Mouse (Mus musculus): ENCODE measurements around the gene Ccdc187.
A peak's percentile ranks its signal among the peaks of the same experiment; 100 is the strongest.

Gene Ccdc187

GRCm38 (mm10) chr2:26316576-26317246 lies 22.4 kb upstream of the Ccdc187 start:
- no peak for DNase-seq (ENCODE audit: low spot score in 2 of 2)

- peak in 1 of 2 experiments; percentile 31 for DNase-seq (ENCODE audit: low spot score in 2 of 2)
Measured at GRCm38 (mm10) chr2:26315925-26316311, 21.6 kb upstream of the Ccdc187 start.

GRCm38 (mm10) chr2:26315072-26315924 lies 20.9 kb upstream of the Ccdc187 start, which contains the start of gene Gpsm1:
Gpsm1 (plus strand) TSS chr2:26315515.
- DNase-seq (ENCODE audit: low spot score in 2 of 2) = peak in 1 of 2 experiments; percentile 64

- DNase-seq (ENCODE audit: low spot score in 2 of 2) = no peak
Measured at GRCm38 (mm10) chr2:26314281-26315071, 20.1 kb upstream of the Ccdc187 start.

- DNase-seq (ENCODE audit: low spot score in 2 of 2) = no peak
Measured at GRCm38 (mm10) chr2:26313394-26313793, 19.0 kb upstream of the Ccdc187 start.

GRCm38 (mm10) chr2:26312812-26313211 lies 18.5 kb upstream of the Ccdc187 start:
- no peak for DNase-seq (ENCODE audit: low spot score in 2 of 2)

GRCm38 (mm10) chr2:26311936-26312335 lies 17.6 kb upstream of the Ccdc187 start:
- DNase-seq (ENCODE audit: low spot score in 2 of 2) = no peak

GRCm38 (mm10) chr2:26309739-26310138 lies 15.4 kb upstream of the Ccdc187 start:
- no peak for DNase-seq (ENCODE audit: low spot score in 2 of 2)

- no peak for DNase-seq (ENCODE audit: low spot score in 2 of 2)
Measured at GRCm38 (mm10) chr2:26306702-26307101, 12.3 kb upstream of the Ccdc187 start.

GRCm38 (mm10) chr2:26305555-26305954 lies 11.2 kb upstream of the Ccdc187 start:
- no peak for DNase-seq (ENCODE audit: low spot score in 2 of 2)

- no peak for DNase-seq (ENCODE audit: low spot score in 2 of 2)
Measured at GRCm38 (mm10) chr2:26304711-26305110, 10.4 kb upstream of the Ccdc187 start.

GRCm38 (mm10) chr2:26302005-26302503 lies 7.7 kb upstream of the Ccdc187 start:
- DNase-seq (ENCODE audit: low spot score in 2 of 2) = no peak

- peak; percentile 80 to 92 for DNase-seq (ENCODE audit: low spot score in 2 of 2)
Measured at GRCm38 (mm10) chr2:26300808-26301174, 6.4 kb upstream of the Ccdc187 start.

- peak in 1 of 2 experiments; percentile 18 for DNase-seq (ENCODE audit: low spot score in 2 of 2)
Measured at GRCm38 (mm10) chr2:26300161-26300807, 5.9 kb upstream of the Ccdc187 start.

GRCm38 (mm10) chr2:26299336-26299735 lies 5.0 kb upstream of the Ccdc187 start:
- DNase-seq (ENCODE audit: low spot score in 2 of 2) = no peak

GRCm38 (mm10) chr2:26298856-26299230 lies 4.5 kb upstream of the Ccdc187 start:
- no peak for DNase-seq (ENCODE audit: low spot score in 2 of 2)

- peak; percentile 59 to 76 for DNase-seq (ENCODE audit: low spot score in 2 of 2)
Measured at GRCm38 (mm10) chr2:26298208-26298855, 4.0 kb upstream of the Ccdc187 start.

GRCm38 (mm10) chr2:26296606-26297195 lies 2.3 kb upstream of the Ccdc187 start:
- peak in 1 of 2 experiments; percentile 45 for DNase-seq (ENCODE audit: low spot score in 2 of 2)

- DNase-seq (ENCODE audit: low spot score in 2 of 2) = no peak
Measured at GRCm38 (mm10) chr2:26290133-26290532, 4.2 kb downstream of the Ccdc187 start.

GRCm38 (mm10) chr2:26286391-26286790 lies 8.0 kb downstream of the Ccdc187 start:
- no peak for DNase-seq (ENCODE audit: low spot score in 2 of 2)

- no peak for DNase-seq (ENCODE audit: low spot score in 2 of 2)
Measured at GRCm38 (mm10) chr2:26285804-26286203, 8.6 kb downstream of the Ccdc187 start.
